Mouse (Mus musculus): ENCODE data around the gene Limd1.
A peak's percentile ranks its signal among the peaks of the same experiment; 100 is the strongest.

Gene Limd1

DNA sequence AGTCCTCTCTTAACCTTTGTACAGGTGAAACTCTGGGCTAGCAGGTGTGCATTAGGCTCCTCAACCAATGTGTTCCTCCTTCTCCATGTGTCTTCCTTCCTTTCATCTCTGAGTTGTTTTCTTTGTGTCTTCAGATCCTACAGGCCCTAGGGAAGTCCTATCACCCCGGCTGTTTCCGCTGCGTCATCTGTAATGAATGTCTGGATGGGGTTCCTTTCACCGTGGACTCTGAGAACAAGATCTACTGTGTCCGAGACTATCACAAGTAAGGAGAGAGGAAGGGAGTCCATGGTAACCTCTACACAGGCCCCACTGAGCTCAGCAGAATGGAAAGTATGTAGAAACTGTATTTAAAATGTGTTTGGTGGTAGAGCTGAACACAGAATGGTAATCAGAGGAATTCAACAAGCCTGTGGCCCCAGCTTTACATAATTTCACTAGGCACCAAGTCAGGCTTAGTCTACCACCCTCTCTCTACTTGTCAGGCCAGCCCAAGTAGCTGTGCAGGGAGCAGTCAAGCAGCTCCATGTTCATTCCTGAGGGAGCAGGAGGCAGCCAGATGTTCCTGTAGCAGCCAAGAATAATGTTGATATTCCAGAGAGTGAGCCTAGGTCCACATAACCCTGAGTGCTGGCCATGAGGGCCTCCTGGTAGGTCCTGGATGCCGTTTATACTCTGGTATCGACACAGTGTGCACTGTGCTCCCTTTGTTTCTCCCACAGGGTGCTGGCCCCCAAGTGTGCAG, 38.3 kb downstream of the Limd1 start:
- DNase-seq, result no peak

DNA sequence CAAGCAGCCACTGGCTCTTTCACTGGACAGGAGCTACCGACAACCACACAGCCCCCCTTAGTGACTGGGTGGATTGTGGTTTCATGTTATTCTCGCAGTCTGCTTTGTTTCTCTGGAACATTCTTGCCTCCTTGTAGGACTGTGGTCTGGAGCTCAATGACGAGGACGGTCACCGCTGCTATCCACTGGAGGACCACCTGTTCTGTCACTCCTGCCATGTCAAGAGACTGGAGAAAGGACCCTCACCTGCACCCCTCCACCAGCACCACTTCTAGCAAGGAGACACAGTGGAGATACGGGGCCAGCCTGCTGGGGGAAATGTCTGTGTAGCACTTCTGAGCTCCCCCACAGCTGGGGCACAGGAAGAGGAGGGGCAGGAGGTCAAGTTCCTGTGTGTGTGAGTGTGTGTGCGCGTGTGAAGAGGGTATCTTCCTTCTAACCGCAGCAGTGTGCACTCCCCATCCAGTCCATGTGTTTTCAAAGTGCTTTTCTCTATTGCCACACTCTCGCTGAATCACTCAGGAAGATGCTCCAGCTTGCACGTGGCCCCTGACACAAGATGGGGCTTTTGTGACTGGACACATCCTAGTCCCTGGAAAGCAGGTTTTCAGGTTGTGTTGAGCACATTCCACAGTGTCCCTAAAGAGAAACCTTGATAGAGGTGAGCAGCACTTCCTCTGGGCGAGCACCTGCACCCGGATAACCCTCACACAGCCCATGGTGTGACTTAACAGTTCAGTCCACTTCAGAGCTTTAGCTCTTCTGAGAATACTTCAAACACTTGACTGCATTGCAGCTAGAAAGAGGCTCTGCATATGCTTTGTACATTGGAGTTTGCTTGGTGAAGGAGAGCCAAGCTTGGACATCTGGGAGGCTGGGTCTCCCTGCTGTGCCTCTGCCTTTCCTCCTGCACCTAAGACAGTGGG, 40.7 kb downstream of the Limd1 start:
- no peak for DNase-seq

DNA sequence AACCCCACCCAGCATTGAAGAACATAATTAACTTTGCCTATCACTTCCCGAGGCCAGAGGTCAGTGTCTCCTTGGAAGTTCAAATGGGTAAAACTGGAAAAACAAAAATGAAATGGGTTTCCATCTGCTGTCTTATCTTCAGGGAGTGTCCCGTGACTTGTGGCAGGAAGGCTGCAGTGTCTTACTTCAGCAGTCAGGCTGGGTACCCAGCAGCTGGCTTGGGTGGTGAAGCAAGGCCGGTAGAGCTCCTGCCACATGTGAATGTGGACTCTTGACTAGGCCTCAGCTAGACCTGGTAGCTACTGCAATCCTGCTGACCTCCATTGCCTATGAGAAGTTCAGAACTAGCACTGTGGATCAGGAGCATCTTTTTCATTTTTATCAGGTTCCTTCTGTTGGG, 42.2 kb downstream of the Limd1 start:
- DNase-seq, result no peak

DNA sequence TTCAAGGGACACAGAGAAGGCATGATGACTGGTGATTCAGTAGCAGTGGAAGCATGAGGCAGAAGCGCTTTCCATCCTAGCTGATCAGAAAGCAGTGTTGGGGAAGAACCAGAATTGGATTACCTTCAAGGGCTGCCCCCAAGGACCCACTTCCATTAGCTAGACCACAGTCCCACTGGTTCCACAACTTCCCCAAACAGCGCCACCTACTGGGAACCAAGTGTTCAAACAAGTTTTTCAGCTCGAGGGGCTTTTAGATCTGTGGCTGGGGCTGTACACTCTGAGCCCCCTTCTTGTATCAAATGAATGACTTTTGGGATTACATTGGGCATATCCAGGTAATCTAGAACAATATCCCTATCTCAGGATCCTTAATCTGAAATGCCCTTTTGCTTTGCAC, 45.2 kb downstream of the Limd1 start:
- DNase-seq, result peak; percentile 52

DNA sequence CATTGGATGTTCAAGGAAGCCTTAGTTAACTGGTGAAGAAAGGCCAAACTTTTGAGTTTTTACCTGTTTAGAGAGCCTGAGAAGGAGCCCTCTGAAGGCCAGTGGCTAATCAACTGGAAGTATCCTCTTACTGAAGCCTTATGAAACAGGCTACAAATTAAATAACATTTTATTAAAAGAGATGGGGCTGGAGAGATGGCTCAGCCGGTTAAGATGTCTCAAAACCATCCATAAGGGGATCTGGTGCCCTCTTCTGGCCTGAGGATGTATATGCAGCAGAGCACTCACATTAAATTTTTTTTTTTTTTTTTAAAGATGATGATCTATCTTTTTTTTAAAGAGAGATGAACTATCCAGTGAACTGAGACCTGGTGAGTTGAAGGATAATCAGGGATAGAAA, 46.6 kb downstream of the Limd1 start:
- peak; percentile 79 for DNase-seq

DNA sequence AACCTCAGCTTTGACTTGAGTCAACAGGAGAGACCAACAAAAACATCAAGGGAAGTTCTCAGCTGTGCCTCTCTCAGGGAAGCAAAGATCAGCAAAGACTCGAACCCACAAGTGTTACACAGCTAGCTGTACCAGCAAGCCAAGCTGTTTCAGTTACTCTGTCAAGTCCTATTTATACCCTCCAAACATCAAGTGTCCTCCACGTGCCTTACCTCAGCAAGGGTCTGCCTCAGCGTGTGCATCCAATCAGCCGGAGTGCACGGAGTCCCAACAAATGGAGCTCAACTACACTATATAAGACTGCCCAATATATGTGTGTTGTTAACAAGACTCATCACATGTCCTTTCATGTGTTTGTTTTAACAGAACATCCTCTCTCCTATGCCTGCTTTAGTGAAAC, 48.0 kb downstream of the Limd1 start:
- DNase-seq, result no peak

DNA sequence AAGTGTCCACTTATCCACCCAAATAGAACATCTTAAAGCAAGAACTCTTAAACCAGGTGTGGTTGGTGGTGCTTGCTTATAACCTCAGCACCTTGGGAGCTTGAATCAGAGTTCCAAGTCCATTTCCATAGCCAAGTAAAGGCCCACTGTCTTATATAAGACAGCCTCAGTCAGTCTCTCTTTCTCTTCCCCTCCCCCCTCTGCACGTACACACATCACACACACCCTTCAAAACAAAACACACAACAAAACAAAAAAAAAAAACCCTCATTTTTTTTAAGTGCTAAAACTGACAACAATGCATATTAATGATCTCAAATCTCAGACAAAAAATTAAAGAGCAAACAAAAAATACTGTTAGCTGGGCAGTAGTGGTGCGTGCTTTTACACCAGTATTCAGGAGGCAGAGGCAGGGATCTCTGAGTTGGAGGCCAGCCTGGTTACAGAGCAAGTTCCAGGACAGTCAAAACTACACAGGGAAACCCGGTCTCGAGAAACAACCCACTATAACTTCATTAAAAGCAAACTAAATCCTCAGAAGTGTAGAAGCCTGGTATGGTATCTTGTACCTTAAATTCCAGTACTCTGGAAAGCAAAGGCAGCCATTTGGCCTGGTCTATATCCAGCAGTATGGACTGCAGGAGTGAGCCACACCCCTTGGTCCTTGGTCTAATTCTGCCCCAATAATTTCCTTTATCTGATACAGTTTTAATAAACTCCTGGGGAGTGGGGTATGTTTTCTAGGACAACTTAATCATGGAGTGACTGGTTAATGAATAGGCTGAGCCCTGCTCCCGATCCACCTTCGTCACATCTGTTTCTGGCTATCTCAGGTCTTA, 49.8 kb downstream of the Limd1 start:
- no peak for DNase-seq

DNA sequence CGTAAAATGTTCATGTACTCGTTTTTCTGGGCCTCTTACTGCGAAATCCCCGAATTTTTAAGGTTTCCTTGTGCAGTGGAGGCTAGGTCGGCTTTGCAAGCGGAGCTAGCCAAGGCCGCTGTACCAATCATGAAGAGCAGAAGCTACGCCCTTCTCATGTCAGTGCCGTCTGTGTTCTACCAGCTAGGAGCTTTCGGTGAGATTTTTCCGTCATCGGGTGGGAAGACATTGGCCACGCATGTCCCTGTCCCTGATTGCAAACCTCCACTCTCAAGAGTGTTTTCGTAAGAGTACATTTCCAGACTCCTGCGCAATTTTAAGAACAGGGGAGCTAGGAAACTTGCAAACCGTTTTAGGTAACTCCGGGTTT, 50.4 kb downstream of the Limd1 start:
- DNase-seq, result peak; percentile 60

DNA sequence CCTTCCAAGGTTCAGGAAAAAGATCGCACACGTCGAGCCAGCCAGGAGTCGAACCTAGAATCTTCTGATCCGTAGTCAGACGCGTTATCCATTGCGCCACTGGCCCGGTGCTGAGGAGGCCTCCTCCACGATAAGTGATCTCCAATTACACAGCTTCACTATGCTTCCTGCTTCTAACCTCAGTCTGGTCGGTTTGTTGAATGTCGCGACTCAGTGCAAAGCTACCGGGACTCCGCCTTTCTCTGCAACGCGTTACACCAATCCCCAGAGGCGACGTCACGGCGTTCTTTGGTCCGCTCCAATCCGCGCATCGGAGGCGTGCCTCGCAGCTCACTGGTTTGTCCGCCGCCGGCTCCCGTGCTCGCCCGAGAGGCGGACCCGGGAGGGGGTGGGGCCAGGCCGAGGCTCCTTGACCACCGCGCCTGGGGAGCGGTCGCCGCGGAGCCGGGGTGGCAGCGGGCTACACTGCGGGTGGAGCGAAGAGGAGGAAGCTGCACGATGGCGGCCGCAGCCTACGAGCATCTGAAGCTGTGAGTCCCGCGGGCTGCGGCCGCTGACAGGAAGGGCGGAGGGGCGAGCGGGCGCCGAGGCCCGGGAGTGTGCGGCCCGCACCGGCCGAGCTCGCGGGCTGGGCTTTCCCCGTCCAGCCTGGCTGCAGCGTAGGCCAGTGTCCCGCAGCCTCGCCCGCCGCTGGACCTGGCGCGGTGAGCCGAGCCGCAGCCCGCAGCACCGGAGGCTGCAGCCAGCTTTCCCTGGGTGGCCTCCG, 51.1 kb downstream of the Limd1 start, which contains the start of gene Sacm1l:
Gene Sacm1l (plus strand): TSS at position 368 of the 766 bp plus-strand sequence.
- DNase-seq, result peak; percentile 99

DNA sequence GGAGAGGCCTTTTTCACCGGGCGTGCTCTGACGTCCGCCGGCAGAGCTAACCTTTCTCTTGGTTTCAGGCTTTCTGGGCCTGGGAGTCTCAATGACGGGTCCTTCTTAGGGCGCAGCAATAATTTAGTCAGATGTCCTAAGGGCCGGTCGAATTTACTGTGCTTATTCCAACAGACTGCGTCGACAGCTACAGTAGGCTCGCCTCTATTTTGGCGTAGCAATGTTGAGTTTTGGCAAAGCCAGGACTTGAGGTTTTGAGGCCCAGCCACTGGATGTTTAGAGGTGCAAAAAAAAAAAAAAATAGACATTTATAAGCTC, 51.6 kb downstream of the Limd1 start:
- DNase-seq, result no peak

DNA sequence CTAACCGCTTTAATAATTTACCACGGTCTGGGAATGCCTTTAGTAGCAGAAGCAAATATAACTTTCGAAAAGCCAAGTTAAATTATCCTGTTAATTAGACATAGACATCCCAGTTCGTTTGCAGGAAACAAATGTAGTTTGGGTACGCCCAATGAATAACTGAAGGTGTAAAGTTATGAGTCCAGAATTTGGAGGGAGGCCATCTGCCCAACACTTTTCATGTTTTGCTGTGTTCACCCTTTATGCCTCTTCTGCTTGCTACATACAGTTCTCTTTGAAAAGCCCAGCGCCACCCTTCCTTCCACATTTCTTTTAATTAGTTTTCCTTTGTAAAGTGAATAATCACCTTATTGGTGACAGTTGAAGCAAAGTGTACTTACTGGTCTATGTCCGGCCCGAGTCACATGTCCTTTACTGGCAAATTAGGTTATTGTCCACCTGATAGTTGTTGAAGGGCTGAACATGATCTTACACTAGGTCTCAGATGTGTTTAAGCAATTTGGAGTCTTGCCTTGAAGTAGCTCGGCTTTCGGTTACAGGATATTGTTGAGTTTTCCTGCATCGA, 52.1 kb downstream of the Limd1 start:
- no peak for DNase-seq

DNA sequence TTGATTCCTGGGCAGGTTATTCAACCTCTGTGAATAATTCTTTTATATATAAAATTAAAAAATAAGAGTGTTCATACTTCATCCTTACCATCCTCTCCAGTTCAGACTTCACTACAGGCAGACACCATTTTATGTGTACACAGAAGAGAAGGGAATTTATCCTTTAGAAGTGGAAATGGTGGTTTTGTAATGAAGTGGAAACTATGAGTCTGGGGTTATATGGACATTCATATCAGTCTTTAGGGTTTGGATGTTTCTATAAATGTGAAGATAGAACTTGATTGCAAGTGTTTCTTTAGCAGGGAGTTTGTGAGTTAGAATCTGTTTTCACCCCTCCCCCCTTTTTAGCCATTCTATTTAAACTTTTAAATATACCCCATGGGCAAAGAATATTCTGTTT, 52.7 kb downstream of the Limd1 start:
- no peak for DNase-seq

DNA sequence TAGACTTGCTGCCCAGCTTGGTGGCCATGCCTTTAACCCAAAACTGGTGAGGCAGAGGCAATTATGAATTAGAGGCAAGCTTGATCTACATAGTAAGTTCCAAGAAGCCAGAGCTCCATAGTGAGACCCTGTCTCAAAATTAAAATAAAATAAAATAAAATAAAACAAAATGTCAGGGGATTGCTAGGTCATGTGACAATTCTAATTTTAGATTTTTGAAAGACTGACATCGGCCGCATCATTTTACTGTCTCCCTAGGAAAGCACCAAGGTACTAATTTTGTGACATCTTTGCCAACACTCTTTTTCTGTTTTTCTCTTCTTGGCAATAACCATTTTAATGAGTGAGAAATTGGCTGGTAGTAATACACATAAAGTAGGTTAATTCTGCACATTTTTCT, 58.1 kb downstream of the Limd1 start:
- DNase-seq, result no peak

DNA sequence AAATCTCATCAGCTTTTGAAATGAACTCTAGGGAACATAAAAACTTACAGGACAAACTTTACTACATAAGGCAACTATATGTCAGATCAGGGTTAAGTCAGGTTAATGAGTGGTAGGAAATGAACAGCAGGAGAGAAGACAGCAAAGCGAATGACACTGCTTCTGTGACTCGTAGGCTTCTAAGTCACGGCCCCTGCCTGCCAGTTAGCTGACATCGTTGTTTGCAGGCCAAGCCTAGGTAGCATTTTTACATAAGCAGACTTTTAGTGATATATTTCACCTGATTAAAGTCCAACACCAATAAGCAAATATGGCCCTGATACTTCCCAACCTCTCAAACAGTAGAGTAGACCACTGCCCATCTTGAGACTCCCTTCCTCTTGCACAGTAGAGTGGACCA, 59.7 kb downstream of the Limd1 start:
- no peak for DNase-seq

DNA sequence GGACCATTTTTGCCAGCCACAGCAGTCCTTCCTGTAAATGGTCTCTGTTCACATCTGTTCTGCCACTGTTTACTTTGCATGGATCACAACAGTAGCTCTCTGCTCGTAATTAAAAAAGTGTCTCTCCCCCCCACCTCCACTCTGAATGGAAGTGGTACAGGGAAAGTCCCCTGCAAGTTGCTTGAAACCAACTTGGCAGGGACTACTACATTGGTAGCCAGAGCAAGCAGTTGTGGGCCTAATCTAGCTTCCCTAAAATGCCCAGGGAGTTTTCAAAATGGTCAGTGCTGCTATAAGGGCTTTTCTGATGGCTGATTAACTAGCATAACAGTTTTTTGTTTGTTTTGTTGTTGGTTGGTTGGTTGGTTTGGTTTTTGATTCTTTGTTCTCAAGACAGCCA, 60.6 kb downstream of the Limd1 start:
- no peak for DNase-seq

DNA sequence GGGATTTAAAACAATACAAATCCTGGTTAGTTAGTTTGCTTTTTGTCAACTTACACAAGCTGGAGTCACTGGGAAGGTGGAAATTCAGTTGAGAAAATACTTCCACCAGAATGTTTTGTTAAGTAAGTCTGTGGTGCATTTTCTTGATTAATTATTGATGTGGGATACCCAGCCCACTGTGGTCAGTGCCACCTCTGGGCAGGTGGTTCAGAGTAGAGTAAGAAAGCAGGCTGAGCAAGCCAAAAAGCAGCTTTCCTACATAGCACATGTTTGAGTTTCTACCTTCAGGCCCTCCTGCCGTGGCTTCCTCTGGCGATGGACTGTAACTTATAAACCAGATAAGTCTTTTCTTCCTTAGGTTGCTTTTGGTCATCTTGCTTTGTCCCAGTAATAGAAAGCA, 61.3 kb downstream of the Limd1 start:
- DNase-seq, result no peak

DNA sequence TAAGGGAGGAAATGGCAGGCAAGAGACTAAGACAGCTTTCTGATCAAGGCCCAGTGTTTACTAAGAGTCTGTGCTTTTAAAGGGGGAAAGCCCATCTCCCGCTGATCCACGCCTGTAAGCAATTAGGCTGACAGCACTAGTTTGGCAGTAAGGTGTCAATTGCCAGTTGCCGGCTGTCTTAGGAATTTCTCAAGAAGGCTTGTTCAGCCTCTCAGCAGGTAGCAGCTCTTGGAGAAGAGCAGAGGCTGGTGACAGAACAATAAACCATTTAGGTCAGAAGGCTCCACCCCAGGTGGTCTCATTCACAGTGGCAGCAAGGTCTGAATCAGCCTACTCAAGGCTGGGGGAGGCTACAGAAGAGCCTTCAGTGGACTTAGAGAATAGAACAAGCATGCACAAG, 76.1 kb downstream of the Limd1 start:
- no peak for DNase-seq

Data from lung, postnatal 36 days (tissue).